Mouse (Mus musculus) C2C12 (cell line): ENCODE measurements at regions not wholly inside any gene's neighbourhood (a gene's known extent, or its start where the extent isn't known, plus 50 kb on each side); places are given as distances from the start of the nearest gene placed in this dataset.

Experiments
- H3K27me3 ChIP-seq: one replicate; pipeline ENCODE4 v1.6.1; 2011; ENCODE audit not compliant: control insufficient read depth, insufficient read depth, insufficient read length
- H3K36me3 ChIP-seq: one replicate; pipeline ENCODE4 v1.6.1; 2011; ENCODE audit not compliant: control insufficient read depth, insufficient read depth
- H3K4me3 ChIP-seq: one replicate; pipeline ENCODE4 v1.5.1; 2011; ENCODE audit warnings: mild to moderate bottlenecking, control low read depth; ENCODE audit not compliant: poor library complexity, insufficient read depth, severe bottlenecking
- H3K79me2 ChIP-seq: one replicate; pipeline ENCODE4 v1.6.1; 2011; ENCODE audit not compliant: control insufficient read depth, insufficient read depth
- H3K79me3 ChIP-seq: one replicate; pipeline ENCODE4 v1.6.1; 2011; ENCODE audit warnings: low read depth, control low read depth
- H3ac ChIP-seq: one replicate; pipeline ENCODE3; 2011; ENCODE audit warnings: low read depth; ENCODE audit not compliant: control insufficient read depth, insufficient read length
- CEBPB ChIP-seq: IDR thresholded peaks from one replicate; pipeline ENCODE4 v1.6.1; 2011; ENCODE audit warnings: low read depth, mild to moderate bottlenecking, control low read depth, moderate library complexity
- CTCF ChIP-seq: IDR thresholded peaks from one replicate; pipeline ENCODE4 v1.5.1; 2011; ENCODE audit not compliant: control insufficient read depth, insufficient read depth, insufficient read length
- FOSL1 ChIP-seq: IDR thresholded peaks from one replicate; pipeline ENCODE4 v1.8.0; 2011; ENCODE audit warnings: mild to moderate bottlenecking, low read length; ENCODE audit not compliant: poor library complexity, insufficient read depth, severe bottlenecking
- MAX ChIP-seq: IDR thresholded peaks from one replicate; pipeline ENCODE4 v1.6.1; 2011; ENCODE audit warnings: mild to moderate bottlenecking, control low read depth
- MYOD1 ChIP-seq: IDR thresholded peaks from one replicate; pipeline ENCODE4 v1.6.1; 2011; ENCODE audit warnings: low read depth; ENCODE audit not compliant: control insufficient read depth, insufficient read length
- MYOG ChIP-seq: IDR thresholded peaks from one replicate; pipeline ENCODE4 v1.6.1; 2011; ENCODE audit not compliant: control insufficient read depth, insufficient read length; ENCODE audit errors: extremely low read depth
- USF1 ChIP-seq: IDR thresholded peaks from one replicate; pipeline ENCODE4 v1.6.1; 2011; ENCODE audit warnings: low read depth, mild to moderate bottlenecking, control low read depth, moderate library complexity

- H3ac ChIP-seq = no peak overlapping the region
- no peaks in the 10 kb centered on the region for H3K79me3 ChIP-seq
- H3K4me3 ChIP-seq = no peak overlapping the region
- TF ChIP-seq FOSL1 (no peak), CEBPB (no peak), USF1 (no peak), MYOG (no peak), CTCF (no peak), MAX (no peak)
- H3K27me3 ChIP-seq = no peaks in the 10 kb centered on the region
- no peaks in the 10 kb centered on the region for H3K79me2 ChIP-seq
- H3K36me3 ChIP-seq = no peaks in the 10 kb centered on the region
These were observed 157.3 kb downstream of the Arrdc3 start for GRCm38 (mm10) chr13:81040494-81040893.

GRCm38 (mm10) chr13:81041646-81042045, 158.5 kb downstream of the Arrdc3 start:
- no peaks in the 10 kb centered on the region for H3K79me2 ChIP-seq

More at GRCm38 (mm10) chr13:81041646-81042045, 158.5 kb downstream of the Arrdc3 start:
- Histone ChIP-seq H3K27me3 (no peaks in the 10 kb centered on the region), H3K36me3 (no peaks in the 10 kb centered on the region), H3ac (no peak overlapping the region), H3K4me3 (no peak overlapping the region), H3K79me3 (no peaks in the 10 kb centered on the region)
- TF ChIP-seq MAX = no peak
- TF ChIP-seq MYOG = no peak
- TF ChIP-seq CTCF = no peak
- no peak for TF ChIP-seq FOSL1
- TF ChIP-seq USF1 = no peak
- TF ChIP-seq CEBPB = no peak
- no peak for TF ChIP-seq MYOD1
